Mouse (Mus musculus) embryonic facial prominence, embryonic 11.5 days (tissue): ENCODE results near the gene Aida. TPM values are rescaled to one million over a fixed set of nuclear protein-coding genes. Genes with fewer than 3 reads are reported as not detected.

ENCODE experiments used
- ATAC-seq: fragments of 200-750 bp; cut with Nextera tagmentation; replicated peaks from 2 replicates; pipeline ENCODE4 v1.8.0; 2017; ENCODE audit warnings: low read depth; ENCODE audit not compliant: insufficient number of reproducible peaks, low FRiP score, low TSS enrichment
- DNase-seq: peaks from one replicate; pipeline ENCODE4 v3.0.0-alpha.2; 2015; ENCODE audit warnings: low spot score
- H3K27ac ChIP-seq: fragments of 300-500 bp; sonication (generic); replicated peaks from 2 replicates; pipeline ENCODE4 v1.5.1; 2014; ENCODE audit warnings: mild to moderate bottlenecking, low read depth, low read length, control low read depth
- H3K27me3 ChIP-seq: fragments of 300-500 bp; sonication (generic); 2 replicates; pipeline ENCODE4 v1.6.1; 2014; ENCODE audit warnings: mild to moderate bottlenecking, low read length, moderate library complexity, mixed read lengths; ENCODE audit not compliant: control insufficient read depth, insufficient read depth
- H3K36me3 ChIP-seq: fragments of 300-500 bp; sonication (generic); replicated peaks from 2 replicates; pipeline ENCODE4 v1.6.1; 2014; ENCODE audit warnings: low read depth, mild to moderate bottlenecking, low read length, moderate library complexity, mixed read lengths; ENCODE audit not compliant: control insufficient read depth, insufficient read depth
- H3K4me1 ChIP-seq: fragments of 300-500 bp; sonication (generic); 2 replicates; pipeline ENCODE4 v1.6.1; 2014; ENCODE audit warnings: low read length, mixed read lengths; ENCODE audit not compliant: control insufficient read depth, insufficient read depth
- H3K4me2 ChIP-seq: fragments of 300-500 bp; sonication (generic); 2 replicates; pipeline ENCODE4 v1.6.1; 2014; ENCODE audit warnings: low read depth, mild to moderate bottlenecking, control low read depth, low read length, moderate library complexity
- H3K4me3 ChIP-seq: fragments of 300-500 bp; sonication (generic); 2 replicates; pipeline ENCODE4 v1.5.1; 2014; ENCODE audit warnings: low read depth, low read length, control low read depth
- H3K9ac ChIP-seq: fragments of 300-500 bp; sonication (generic); replicated peaks from 2 replicates; pipeline ENCODE4 v1.6.1; 2014; ENCODE audit warnings: mild to moderate bottlenecking, control low read depth, low read length
- H3K9me3 ChIP-seq: fragments of 300-500 bp; sonication (generic); replicated peaks from 2 replicates; pipeline ENCODE4 v1.6.1; 2016; ENCODE audit warnings: mild to moderate bottlenecking, low read length, inconsistent platforms, mixed read lengths; ENCODE audit not compliant: control insufficient read depth
- WGBS: fragments of 180-500 bp; shearing (Covaris S2); extraction: QIAGEN DNeasy Blood & Tissue Kit; methylation state at CpG from one replicate; pipeline ENCODE4 v1.1.7; 2014; 5-methylcytosine and 5-hydroxymethylcytosine counted together
- polyA plus RNA-seq: library from polyadenylated mRNA; unstranded; fragments of >200 nt; fragmentation: Nextera tagmentation; extraction: Ambion mirVana; gene quantifications from 2 replicates; pipeline ENCODE4 v1.2.1, GENCODE M21; 2014

The Aida gene
- polyA plus RNA-seq: 33.7 and 40.9 TPM in 2 replicates

DNA sequence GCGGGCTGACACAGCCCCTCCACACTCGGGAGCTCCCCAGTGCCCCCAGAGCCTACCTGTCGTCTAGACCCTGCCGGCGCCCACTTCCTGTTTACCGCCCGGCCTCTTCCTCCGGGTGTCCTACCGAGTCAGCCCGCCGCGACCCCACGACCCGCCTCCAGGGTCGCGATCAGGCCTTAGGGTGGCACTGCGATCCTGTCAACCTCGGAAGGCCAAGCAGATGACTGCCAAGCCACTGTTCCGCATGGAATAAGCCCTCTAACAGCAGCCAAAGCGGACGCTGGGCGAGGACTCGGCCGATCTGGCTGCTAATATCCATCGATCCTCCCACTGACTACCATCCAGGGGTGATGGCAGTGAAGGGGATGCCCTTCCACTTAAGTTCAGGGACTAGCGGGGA, at the start of gene Aida:
TSS of gene Aida (plus strand) at position 126 of the 400 bp plus-strand sequence.
- peak within 1 kb of the TSS; percentile 52 for H3K9ac ChIP-seq
- no peaks in the 10 kb centered on the region for H3K36me3 ChIP-seq
- peak within 1 kb of the TSS; percentile 49 for H3K4me3 ChIP-seq
- peak within 1 kb of the TSS; percentile 4; the same call in 1 of the 2 replicates for H3K27ac ChIP-seq
- no peak for ATAC-seq
- H3K9me3 ChIP-seq: no peaks in the 10 kb centered on the region
- H3K27me3 ChIP-seq: no peaks in the 10 kb centered on the region
- H3K4me2 ChIP-seq: peak within 1 kb of the TSS; percentile 43
- H3K4me1 ChIP-seq: no peaks in the 10 kb centered on the region
- 2% methylated on average over 26 of the region's 26 CpGs for WGBS
- peak; percentile 50 for DNase-seq

DNA sequence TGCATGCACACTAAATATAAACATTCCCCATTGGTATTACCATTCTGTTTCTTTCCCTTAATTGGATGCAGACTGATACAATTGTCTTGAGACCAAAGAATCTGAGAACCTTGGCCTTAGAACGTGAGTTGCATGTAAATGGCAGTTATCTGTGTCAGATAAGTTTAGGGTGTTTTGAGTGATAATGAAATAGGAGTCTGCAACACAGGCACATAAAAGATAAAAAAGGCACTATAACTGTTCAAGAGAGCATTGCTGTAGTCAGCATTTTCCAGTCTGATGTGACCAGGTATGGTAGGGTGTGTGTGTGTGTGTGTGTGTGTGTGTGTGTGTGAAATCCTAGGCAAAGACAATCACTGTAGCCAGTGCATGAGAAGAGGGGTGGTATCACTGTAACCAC, 48.2 kb upstream of the Aida start:
- no peaks in the 10 kb centered on the region for H3K27me3 ChIP-seq
- H3K9ac ChIP-seq: no peak overlapping the region
- H3K4me1 ChIP-seq: peaks cover 5% of the 10 kb centered on the region; the same call in 1 of the 2 replicates
- no peak overlapping the region for H3K27ac ChIP-seq
- H3K36me3 ChIP-seq: no peaks in the 10 kb centered on the region
- no peak for ATAC-seq
- no peak overlapping the region for H3K4me2 ChIP-seq
- no peak for DNase-seq
- no peaks in the 10 kb centered on the region for H3K9me3 ChIP-seq
- no peak overlapping the region for H3K4me3 ChIP-seq
- WGBS: 36% methylated on average over 1 of the region's 1 CpGs

DNA sequence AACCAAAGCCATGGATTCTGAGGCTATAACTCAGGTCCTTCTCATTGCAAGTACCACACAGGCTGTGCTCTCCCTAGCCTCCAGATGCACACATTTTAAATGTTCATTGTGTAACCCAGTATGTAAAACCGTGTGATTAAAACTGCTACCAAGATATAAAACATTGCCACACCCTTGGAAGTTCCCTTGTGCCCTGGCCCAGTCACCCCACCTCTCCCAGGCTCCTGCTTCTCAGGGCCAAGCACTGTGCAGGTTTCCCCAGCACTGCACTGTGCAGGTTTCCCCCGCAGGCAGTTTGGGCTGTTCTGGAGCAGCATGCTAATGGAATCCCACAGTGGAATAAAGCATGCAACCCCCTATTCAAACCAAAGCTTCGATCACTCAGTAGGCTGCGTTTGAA, 45.8 kb upstream of the Aida start:
- Histone ChIP-seq H3K9me3 (no peaks in the 10 kb centered on the region), H3K4me3 (no peak overlapping the region), H3K9ac (no peak overlapping the region), H3K27me3 (no peaks in the 10 kb centered on the region), H3K4me1 (peaks cover 5% of the 10 kb centered on the region; the same call in 1 of the 2 replicates), H3K27ac (no peak overlapping the region), H3K36me3 (no peaks in the 10 kb centered on the region), H3K4me2 (no peak overlapping the region)
- 68% methylated on average over 4 of the region's 4 CpGs for WGBS
- ATAC-seq: no peak
- DNase-seq: no peak

DNA sequence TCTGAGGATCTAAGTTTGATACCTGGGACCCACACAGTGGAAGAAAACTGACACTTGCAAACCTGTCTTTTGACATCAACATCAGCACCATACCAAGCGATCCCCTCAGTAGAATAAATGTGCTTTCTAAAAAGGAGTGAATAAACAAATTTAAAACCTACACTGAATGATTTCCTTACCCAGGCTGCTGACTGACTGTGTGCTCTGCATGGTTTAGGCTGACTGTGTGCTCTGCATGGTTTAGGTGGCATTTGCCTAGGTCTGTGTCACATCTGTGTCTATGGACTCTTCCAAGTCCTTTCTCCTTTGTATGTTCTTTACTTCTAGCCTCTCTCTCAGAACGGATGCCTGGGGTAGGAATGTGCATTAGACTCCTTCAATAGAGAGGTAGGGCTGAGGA, 44.6 kb upstream of the Aida start:
- no peak for DNase-seq
- Histone ChIP-seq H3K9me3 (no peaks in the 10 kb centered on the region), H3K4me1 (peaks cover 5% of the 10 kb centered on the region; the same call in 1 of the 2 replicates), H3K9ac (no peak overlapping the region), H3K27ac (no peak overlapping the region), H3K27me3 (no peaks in the 10 kb centered on the region), H3K36me3 (no peaks in the 10 kb centered on the region), H3K4me2 (no peak overlapping the region), H3K4me3 (no peak overlapping the region)
- ATAC-seq: no peak
- WGBS: 80% methylated on average over 2 of the region's 2 CpGs

DNA sequence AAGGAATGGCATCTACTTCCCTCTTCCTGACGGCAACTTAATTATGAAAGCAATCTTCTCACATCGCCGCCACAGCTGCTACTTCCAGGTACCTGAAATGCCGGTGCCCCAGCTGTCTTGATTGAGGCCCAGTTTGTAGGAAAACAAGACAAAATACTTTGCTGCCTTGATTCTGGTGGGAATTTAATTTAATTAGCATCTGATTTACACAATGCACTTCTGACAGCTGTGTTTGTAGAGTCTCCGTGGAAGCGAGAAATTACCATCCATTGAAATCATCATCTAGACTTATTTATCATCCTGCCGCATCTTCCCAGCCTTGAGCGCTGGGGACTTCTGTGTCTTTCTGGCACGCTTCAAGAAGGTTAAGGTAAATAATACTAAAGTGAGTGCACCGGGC, 43.8 kb upstream of the Aida start:
- Histone ChIP-seq H3K4me3 (no peak overlapping the region), H3K9ac (no peak overlapping the region), H3K36me3 (no peaks in the 10 kb centered on the region), H3K4me1 (peaks cover 5% of the 10 kb centered on the region; the same call in 1 of the 2 replicates), H3K4me2 (no peak overlapping the region), H3K9me3 (no peaks in the 10 kb centered on the region), H3K27ac (no peak overlapping the region), H3K27me3 (no peaks in the 10 kb centered on the region)
- DNase-seq (no peak), ATAC-seq (no peak)
- WGBS: 61% methylated on average over 10 of the region's 10 CpGs

DNA sequence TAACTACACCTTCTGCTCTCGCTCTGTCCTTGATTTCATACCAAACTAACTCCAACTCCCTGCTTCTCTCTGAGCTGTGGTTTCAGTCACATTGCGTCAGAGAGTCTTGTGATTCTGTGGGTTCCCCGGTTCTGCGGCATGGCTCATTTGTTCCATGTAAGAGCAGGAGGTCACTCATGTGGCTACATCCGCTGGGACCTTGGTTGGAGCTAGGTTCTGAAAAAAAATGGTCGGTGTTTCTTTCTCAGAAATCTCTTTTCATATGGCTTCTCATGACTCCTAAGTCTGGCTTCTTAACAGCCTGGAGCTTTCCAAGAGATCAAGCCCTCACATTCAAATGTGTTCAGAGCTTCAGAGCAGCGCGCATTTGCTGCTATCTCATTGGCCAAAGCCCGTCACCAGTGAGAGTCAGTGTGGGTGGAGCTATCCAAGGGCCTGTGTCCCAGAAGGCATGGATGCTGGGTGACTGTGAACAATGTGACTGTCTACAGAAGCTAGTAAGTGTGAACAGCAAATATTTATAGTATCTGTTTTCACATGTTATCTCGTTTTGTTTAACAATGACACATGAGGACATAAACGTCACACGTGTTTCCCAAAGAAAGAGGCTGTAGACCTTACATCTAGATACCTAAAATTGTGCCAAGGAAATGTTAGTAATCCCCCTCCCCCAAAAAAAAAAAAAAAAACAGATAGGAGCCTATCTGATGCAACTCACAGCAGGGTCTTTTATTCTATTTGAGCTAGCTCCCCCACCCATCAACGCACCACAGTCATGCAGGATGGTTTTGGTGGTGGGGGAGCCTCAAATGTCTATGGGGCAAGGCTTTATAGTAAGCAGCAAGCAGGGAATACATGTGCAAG, 32.0 kb upstream of the Aida start:
- ATAC-seq: no peak
- no peaks in the 10 kb centered on the region for H3K27me3 ChIP-seq
- H3K4me3 ChIP-seq: no peak overlapping the region
- H3K27ac ChIP-seq: no peak overlapping the region
- H3K36me3 ChIP-seq: no peaks in the 10 kb centered on the region
- H3K9me3 ChIP-seq: no peaks in the 10 kb centered on the region
- H3K4me1 ChIP-seq: no peaks in the 10 kb centered on the region
- no peak overlapping the region for H3K4me2 ChIP-seq
- no peak overlapping the region for H3K9ac ChIP-seq
- no peak for DNase-seq
- WGBS: 80% methylated on average over 13 of the region's 13 CpGs

DNA sequence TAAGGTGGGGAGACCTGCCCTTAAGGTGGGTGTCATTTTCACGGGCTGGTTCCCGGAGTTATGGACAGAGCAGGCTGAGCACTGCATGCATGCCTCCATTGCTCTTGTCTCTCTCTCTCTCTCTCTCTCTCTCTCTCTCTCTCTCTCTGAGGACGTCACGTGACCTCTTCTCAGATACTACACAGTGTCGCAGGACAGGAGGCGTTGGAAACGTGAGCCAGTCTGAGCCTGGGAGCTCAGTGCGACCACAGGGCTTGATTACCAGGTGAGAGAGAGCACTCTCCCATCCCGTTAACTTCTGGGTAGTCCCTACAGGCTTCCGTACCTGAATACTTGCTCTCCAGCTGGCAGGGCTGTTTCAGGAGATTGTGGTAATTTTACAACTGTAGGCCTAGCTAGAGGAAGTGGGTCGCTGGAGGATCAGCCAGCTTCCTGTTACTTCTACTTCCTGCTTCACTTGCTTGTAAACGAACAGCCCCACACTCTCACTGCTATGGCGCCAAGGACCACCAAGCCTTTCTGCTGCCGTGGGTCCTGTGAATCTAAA, 30.4 kb upstream of the Aida start:
- Histone ChIP-seq H3K4me3 (no peak overlapping the region), H3K9me3 (no peaks in the 10 kb centered on the region), H3K36me3 (no peaks in the 10 kb centered on the region), H3K27me3 (no peaks in the 10 kb centered on the region), H3K4me2 (no peak overlapping the region), H3K27ac (no peak overlapping the region), H3K4me1 (no peaks in the 10 kb centered on the region), H3K9ac (no peak overlapping the region)
- 66% methylated on average over 14 of the region's 14 CpGs for WGBS
- DNase-seq: no peak
- ATAC-seq: peak; percentile 39; the same call in 1 of the 2 replicates

DNA sequence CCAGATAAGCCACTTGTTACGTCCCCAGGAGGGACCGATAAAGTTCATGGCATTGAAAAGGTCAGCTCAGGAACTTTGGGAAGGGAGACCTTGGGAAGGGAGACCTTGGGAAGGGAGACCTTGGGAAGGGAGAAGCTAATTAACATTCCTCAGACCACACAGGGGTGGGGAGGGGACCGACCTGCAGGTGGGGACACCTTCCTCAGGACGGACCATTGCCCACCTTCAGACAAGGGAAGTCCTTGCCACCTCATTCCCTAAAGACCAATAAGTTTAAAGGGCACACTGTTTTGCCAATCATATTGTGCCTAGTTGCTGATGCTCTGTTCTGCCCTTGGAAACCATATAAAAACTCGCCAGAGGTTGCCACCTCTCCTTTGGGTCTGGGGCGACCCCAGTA, 28.7 kb upstream of the Aida start:
- Histone ChIP-seq H3K27me3 (no peaks in the 10 kb centered on the region), H3K4me2 (no peak overlapping the region), H3K9me3 (no peaks in the 10 kb centered on the region), H3K27ac (no peak overlapping the region), H3K4me1 (no peaks in the 10 kb centered on the region), H3K4me3 (no peak overlapping the region), H3K9ac (no peak overlapping the region), H3K36me3 (no peaks in the 10 kb centered on the region)
- DNase-seq (no peak), ATAC-seq (no peak)
- 70% methylated on average over 6 of the region's 6 CpGs for WGBS
